Mouse (Mus musculus) C2C12 (cell line): ENCODE measurements around the gene Hoxd10.

Experiments
- CTCF ChIP-seq: IDR thresholded peaks from one replicate; pipeline ENCODE4 v1.5.1; 2011; ENCODE audit not compliant: control insufficient read depth, insufficient read depth, insufficient read length
- MYOD1 ChIP-seq: IDR thresholded peaks from one replicate; pipeline ENCODE4 v1.6.1; 2011; ENCODE audit warnings: low read depth; ENCODE audit not compliant: control insufficient read depth, insufficient read length
- USF1 ChIP-seq: IDR thresholded peaks from one replicate; pipeline ENCODE4 v1.6.1; 2011; ENCODE audit warnings: low read depth, mild to moderate bottlenecking, control low read depth, moderate library complexity

GRCm38 (mm10) chr2:74714156-74714789, 22.5 kb downstream of the Hoxd10 start:
- TF ChIP-seq MYOD1 = no peak
- no peak for TF ChIP-seq CTCF
- TF ChIP-seq USF1 = no peak
